Mouse (Mus musculus) natural killer cell, adult 2 months (primary cell): ENCODE measurements around the gene Card11.

Experiments
- DNase-seq, 2 experiments: peaks; one replicate each; pipeline ENCODE4 v3.0.0; 2022; ENCODE audit warnings: low spot score in 2 of 2

Gene Card11

DNA sequence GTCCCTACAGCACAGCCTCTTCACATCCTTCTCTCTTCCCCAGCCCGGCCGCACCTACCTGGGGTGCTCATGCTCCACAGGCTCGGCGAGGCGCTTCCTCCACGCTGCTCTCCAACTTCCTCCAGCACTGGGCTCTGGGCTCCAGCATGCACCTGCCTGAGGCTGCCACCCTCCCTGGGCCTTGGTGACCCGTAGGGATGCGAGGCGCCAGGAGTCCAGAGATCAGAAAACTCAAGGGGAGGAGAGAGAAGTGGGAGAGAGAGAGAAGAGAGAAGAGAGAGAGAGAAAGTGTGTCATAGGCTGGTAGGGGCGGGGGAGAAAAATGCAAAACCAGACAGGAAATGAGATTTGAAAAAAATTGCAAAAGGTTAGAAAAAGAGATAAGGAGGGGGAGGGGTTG lies at the start of gene Card11:
Gene Card11 (minus strand): TSS at position 234 of the 400 bp plus-strand sequence.
- peak; percentile 50 to 65 for DNase-seq

DNA sequence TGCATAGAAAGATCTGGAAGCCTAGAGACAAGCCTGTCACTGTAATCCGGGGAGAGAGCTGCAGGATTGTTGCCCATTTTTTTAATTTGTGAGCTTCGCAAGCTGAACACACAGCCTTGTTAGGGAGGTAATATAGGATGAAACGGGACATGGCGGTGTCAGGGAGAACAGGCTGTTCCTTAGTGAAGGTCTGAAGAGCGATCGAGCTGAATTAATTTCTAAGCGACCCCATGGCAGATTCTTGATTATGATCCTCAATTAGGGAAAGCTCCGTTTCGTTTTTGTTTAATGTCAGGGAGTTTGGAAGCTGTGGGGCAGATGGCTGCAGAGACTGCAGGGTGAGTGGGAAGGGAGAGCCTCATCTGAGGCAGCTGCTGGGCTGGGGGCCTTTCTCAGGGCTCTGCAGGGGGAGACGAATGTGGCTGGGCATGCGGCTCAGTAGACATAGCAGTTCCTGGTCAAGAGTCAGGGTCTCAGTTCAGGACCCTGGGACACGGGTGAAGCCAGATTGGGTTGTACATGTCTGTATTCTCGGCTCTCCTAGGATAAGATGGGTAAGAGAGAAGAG lies 47.4 kb upstream of the Card11 start:
- no peak for DNase-seq

DNA sequence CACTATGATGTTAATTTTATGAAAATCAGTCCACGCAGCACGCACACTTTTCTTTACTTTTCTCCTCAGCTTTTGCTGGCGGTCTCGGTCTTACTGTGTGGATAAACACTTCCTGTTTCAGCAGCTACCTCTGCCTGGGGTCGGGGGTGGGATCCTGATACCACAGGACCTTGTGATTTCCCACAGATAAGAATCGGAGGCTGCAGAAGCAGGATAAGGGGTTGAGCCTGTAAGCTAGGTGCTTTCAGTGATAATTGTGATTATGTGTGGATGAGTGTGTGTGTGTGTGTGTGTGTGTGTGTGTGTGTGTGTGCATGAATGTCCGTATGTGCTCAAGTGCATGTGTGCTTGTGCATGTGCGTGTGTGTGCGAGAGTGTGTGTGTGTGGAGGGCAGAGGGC lies 44.6 kb upstream of the Card11 start:
- DNase-seq, result no peak

DNA sequence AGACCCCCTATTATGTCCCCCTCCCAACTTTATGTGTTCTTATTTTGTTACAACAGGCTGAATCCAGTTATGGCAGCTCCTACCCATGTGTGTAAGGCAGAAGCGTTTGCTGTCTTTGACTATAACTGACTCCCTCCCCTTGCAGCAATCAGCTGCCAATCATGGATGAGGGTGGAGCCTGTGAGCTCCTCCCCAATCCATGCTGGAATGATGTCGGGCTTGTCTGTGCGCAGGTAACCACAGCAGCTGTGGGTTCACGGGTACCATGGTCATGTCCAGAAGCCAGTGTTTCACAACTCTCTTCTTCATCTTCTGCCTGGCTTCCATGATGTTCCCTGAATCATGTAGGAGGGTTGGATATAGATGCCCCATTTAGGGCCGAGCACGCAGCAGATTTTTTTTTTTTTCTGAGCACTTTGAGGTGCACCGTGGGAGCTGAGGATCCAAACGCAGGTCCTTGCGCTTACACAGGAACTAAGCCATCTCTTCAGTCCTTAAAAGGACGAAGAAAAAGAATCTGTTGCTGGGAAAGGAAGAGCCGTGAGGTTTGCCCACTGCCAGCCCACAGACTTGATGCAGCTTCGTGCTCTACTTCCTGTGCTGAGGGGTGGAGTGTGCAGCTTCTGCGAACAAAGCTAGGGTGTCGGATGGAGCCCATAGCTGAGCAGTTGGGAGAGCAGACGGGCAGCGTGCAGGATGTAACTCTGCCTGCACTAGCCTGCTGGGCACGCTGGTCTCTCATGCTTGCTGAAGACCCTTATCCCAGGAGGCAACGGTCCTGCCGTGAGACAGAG lies 43.5 kb upstream of the Card11 start:
- peak; percentile 64 to 66 for DNase-seq

DNA sequence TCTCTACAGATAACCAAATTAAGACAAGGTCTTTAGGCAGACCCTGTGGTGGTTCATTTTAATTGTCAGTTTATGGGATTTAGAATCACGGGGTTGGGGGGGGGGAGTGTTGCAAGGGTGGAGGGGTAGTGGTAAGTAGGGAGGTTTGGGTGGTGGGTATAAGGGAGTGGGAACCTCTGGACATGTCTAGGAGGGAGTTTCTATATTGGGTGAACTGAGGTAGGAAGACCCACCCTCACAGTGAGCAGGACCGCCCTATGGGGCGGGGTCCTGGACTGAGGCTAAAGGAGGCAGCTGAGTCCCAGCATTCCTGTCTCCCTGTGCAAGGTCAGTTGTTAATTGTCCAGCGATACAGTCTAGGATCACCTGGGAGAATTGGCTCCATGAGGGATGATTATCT lies 42.0 kb upstream of the Card11 start:
- DNase-seq, result no peak

DNA sequence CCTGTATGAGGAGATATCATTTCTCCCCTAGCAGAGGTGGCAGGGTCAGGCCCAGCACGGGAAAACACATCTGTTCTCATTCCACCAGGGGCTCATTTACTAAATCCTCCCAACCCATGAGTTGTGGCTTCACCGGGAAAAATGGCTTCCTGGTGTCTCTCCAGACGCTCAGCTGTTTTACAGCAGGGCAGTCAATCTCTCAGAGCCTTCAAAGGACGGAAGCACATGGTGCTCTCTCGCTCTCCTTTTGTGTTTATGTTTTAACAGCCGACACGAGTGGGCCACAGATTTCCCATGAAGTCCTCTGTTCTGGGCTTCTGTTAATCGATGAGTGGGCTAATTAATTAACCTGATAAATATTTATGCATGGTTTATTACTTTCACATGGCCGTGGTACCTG lies 40.5 kb upstream of the Card11 start:
- DNase-seq, result no peak

DNA sequence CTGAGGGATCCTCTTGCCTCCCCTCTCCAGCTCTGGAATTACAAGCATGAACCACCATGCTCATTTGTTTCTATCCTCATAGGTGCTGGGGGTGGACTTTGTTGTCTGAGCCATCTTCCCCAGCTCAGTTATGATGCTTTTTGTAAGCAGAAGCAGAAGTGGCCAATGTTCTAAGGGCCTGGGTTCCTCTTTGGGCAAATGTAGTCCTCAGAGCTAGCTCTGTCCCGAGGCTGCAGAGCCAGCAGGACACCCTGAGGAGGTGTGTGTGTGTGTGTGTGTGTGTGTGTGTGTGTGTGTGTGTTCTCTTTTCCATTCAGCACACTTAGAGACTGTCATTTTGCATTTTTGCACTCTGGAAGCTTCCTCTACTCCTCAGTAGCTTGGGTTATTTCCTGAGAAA lies 38.0 kb upstream of the Card11 start:
- no peak for DNase-seq

DNA sequence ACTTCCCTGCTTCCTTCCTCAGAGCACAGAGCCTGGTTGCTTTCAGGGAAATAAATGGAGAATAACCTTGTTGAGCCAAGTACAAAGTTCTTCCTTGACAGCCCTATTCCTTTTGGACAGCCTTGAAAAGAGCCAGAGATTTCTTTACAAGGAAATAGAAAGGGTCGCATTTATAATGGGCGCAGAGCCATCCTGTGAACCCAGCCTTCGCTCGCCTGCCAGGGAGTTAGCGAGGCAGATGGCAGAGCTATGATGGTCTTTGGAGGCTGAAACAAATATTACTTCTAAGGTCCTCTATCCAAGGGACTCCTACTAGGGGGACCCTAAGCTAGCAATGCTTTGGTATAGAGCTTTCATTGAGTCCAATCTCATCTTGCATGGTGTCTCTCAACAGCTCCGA lies 35.0 kb upstream of the Card11 start:
- no peak for DNase-seq

DNA sequence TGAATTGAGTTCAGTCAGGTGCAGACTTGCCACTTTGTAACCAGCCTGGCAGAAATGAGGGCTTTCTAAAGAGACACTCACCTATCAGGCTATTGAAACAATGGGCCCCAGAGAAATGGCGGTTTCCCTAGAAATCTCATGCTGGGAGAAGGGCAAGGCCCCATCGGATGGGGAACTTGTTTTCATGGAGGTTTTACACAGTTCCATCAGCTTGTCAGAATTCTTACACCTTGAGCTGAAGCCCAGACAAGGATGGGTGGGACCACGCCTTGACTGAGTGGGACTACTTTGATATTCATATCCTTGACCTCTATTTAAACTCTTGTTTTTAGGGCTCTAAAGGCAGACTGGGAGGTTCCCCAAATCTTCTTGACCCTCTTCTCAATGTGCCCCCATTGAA lies 33.9 kb upstream of the Card11 start:
- DNase-seq, result no peak

DNA sequence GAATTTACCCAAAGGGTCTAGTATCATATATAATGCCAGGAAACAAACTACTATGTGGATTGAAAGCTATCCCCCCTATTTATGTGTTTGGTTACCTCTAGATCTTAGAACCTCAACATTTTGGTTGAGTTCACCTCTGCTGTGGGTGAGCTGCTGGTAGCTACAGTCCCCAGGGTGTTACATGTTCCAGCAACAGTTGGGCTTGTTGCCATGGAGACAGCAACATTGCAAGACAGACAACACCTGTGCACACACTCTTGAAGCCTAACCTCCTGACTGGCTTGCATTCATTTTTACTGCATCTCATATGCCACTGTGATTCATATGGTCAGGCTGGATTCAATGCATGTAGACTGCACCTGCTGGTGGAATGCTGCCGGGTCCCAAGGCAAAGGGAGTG lies 32.6 kb upstream of the Card11 start:
- DNase-seq, result peak; percentile 15 to 46

DNA sequence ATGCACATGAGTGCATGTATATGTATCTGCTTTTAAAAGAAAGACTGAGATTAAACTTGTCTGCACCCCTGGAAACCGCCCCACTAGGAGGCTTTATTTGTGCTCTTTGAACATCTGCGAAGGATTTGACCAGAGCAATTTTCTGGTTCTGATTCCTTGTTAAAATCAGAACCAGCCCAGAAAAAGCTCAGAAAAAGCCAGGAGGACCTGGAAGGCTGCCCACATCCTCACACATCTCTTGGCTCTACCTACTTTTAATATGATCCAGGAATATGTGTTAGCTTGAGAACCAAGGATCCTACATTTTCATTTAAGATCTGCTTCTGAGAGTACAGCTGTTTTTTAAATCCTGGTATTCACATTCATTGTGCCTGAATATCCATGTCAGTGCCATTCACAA lies 29.0 kb upstream of the Card11 start:
- no peak for DNase-seq

DNA sequence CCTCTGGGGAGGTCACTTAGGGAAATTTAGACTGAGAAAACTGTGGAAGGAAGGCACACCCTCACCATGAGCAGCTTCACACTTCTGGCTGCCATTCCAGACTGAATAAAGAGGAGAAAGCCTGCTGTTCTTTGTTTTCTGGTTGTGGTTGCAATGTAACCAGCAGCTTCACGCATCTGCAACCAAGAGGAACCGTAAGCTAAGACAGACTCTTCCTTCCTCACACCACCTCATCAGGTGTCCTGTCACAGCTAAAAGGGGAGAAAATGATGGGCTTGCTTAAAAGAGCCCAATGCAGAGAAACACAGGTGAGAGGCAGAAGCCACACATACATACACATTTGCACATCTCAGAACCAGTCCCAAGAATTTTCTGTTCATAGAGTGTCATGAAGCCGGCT lies 25.3 kb upstream of the Card11 start:
- DNase-seq, result no peak

DNA sequence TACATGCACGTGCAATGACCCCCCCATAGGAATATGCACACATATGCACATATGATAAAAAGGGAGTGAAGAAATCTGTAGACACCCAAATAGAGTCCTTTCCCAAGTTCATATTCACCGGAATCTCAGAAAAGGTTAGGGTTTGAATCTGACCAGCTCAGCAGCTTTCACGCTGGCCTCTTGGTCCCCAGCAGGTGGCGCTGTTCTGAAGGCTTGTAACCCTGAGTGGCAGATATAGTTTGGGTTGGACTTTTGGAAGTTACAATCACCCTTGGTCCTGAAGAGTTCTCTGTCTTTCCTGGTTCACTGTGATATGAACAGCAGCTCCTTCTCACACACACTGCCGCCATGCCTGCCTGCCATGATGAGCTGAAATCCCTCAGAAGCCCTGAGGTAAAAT lies 24.1 kb upstream of the Card11 start:
- peak; percentile 46 to 48 for DNase-seq

DNA sequence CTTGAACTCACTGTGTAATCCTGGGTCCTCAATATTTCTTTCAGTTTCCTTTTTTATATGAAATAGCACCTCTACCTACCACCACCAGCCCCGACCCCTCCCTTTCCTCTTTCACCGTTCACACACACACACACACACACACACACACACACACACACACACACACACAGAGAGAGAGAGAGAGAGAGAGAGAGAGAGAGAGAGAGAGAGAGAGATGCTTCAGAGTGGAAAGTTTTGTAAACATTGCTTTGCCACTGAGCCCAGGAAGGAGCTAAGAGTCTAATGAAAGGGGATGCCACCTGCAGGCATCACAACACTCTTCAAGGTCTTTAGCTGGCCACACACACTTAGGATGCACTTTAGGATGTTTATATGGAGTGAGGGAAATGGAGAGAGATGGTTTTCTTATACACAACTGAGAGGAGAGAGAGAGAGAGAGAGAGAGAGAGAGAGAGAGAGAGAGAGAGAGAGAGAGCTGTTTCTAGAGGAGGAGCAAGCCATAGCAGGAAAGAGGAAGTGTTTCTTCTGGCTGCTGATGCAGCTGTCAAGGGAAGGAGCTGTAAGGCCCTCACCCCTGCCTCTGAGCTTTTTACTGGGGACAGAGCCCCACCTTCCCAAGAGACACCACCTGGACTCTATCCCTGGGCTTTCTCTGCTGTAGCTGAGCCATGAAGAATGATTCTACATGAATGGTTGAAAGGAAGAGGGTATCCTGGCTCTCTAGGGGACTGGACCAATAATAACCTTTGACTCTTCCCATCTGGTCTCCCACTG lies 17.7 kb upstream of the Card11 start:
- peak; percentile 50 to 59 for DNase-seq

DNA sequence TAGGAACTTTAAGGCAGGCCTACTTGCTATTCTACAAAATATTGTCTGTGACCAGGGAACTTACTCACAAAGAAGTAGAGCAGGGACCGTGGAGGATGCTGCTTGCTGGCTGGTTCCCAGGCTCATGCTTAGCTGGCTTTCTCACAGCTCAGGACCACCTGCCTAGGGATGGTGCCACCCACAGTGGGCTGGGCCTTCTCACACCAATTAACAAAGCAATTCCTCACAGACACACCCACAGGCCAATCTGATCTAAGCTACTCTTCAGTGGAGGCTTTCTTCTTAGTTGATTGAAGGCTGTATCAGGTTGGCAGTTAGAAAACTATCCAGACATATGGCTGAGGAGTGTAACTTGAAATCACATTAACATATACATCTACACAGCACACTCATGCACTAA lies 15.7 kb upstream of the Card11 start:
- DNase-seq, result no peak

DNA sequence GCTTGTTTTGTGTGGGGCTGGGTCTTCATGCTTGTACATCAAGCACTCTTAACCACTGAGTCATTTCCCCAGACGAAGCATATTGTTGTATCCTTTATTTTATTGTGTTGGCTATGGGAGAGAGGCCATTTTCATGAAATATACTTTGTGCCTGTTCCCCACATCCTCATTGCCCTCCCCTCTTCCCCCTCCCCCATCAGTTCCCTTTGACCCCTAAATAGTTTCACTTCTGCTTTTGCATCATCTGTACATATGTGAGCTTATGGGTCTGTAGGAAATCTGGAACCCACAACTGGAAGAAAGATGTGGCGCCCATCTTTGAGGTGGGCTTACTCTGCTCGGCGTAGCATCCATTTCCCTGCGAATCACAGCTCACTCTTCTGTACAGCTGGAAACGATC lies 13.8 kb upstream of the Card11 start:
- peak in 1 of 2 experiments; percentile 55 for DNase-seq

DNA sequence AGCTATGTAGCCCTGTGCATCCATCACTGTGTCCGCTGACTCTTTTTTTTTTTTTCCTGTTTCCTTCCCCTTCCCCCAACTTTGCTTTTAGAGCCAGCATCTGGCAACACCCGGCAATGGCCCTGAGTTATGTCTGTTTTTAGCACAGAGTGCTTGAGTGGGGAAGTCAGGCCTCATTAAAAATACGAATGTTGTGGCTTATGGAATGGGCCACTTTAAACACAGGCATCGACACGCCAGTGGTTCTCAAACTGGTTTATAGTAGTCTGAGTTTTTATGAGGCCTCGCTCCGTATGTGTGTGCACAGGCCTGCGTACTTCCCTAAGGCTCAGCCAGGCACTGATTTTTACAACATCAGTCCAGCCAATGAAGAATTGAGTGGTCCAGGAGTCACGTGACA lies 13.1 kb upstream of the Card11 start:
- no peak for DNase-seq

DNA sequence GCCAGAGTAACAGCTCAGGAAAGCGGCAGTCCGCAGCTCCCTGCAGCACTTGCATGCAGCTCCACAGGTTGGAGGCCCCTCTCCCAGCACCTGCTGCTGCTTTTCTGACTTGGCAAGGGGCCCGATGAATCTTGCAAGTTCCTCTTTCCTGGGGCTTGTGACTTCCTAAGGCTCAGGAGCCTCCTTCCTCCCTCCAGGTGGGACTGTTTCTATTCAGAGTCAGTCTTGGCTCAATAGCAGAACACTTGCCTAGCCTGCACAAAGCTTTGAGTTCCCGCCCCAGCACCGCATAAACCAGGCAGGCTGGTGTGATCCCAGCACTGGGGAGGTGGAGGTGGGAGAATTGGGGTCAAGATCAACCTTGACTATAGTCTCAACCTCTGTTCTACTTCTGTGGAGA lies 5.1 kb upstream of the Card11 start:
- no peak for DNase-seq

DNA sequence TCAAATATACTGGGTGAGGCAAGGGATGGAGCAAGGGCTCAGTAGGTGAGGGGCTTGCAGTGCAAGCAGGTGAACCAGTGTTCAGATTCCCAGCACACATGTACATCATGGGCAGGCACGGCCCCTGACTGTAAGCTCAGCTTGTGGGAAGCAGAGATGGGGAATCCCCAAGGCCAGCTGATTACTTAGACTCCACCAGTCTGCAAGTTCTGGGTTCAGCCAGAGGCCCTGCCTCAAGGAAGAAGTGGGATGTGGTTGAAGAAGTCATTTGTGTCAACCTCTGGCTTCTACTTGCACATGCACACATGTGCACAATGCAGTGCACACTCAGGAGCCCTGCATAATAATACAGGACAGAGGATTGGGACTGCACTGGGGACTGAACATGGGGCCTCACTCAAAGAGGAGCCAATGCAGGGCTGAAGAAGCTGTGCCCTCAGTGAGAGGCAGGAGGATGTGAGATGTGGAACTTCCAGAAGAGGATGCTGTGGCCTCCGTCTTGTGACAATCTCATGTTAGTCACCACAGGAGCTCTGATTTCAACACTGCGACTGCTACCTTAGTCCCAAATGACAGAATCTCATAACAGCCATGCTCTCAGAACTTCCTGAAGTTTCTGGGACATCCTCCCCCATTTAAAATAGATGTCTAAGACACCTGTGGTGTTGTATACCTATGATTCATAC lies 3.8 kb upstream of the Card11 start:
- peak; percentile 16 to 39 for DNase-seq

DNA sequence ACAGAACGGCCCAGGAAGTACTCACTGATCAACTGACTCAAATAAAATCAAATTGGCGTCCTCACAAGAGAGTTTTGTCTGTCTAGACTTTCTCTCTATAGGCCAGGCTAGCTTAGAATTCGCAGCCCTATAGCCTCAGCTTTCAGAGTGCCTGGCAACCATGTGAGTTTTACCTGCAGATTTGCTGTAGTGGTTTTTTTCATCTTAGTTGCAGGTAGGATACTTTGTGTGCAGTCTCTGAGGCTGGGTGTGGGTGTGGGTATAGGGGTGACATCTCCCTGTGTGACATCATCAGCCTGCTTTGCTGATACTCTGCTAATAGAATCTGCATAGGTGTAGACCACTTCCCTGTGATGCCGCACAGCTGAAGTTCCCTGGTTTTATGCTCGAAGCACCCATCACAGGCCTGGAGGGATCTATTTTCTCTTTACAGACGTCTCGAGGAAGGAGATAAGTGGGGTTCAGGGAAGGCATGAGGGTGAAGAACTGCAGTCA lies 1.2 kb downstream of the Card11 start:
- peak; percentile 22 to 54 for DNase-seq

DNA sequence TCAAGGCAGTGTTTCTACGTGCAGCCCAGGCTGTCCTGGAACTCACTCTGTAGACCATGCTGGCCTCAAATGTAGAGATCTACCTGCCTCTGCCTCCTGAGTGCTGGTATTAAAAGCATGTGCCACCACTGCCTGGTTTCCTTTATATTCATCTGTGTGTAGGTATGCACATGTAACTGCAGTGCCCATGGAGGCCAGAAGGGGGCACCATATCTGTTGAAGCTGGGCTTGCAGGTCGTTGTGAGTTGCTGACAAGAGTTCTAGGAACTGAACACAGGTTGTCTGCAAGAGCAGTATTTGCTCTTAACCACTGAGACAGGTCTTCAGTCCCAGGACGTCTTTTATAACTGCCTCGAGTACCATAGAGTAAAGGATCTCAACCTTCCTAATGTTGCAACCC lies 2.6 kb downstream of the Card11 start:
- DNase-seq, result peak; percentile 41 to 55
